Mouse (Mus musculus) hindbrain, embryonic 14.5 days (tissue): ENCODE data around the gene Hoxb8. TPM values are rescaled to one million over a fixed set of nuclear protein-coding genes. Genes with fewer than 3 reads are reported as not detected.

Source experiments
- ATAC-seq: fragments of 200-750 bp; cut with Nextera tagmentation; 2 replicates; pipeline ENCODE4 v1.8.0; 2017; ENCODE audit warnings: moderate number of reproducible peaks, mild to moderate bottlenecking, moderate TSS enrichment, moderate library complexity; ENCODE audit not compliant: low FRiP score
- DNase-seq: peaks from one replicate; pipeline ENCODE4 v3.0.0-alpha.2; 2015; ENCODE audit warnings: low spot score
- H3K27ac ChIP-seq: fragments of 300-500 bp; sonication (generic); 2 replicates; pipeline ENCODE4 v1.5.1; 2014; ENCODE audit warnings: mild to moderate bottlenecking, moderate library complexity
- H3K27me3 ChIP-seq: fragments of 300-500 bp; sonication (generic); 2 replicates; pipeline ENCODE4 v1.6.1; 2014; ENCODE audit warnings: mild to moderate bottlenecking, low read length, mixed read lengths; ENCODE audit not compliant: control insufficient read depth, insufficient read depth
- H3K36me3 ChIP-seq: fragments of 300-500 bp; sonication (generic); replicated peaks from 2 replicates; pipeline ENCODE4 v1.6.1; 2014; ENCODE audit not compliant: control insufficient read depth, insufficient read depth
- H3K4me1 ChIP-seq: fragments of 300-500 bp; sonication (generic); replicated peaks from 2 replicates; pipeline ENCODE4 v1.6.1; 2014; ENCODE audit warnings: antibody characterized with exemption, low read length, mixed read lengths; ENCODE audit not compliant: control insufficient read depth, insufficient read depth
- H3K4me2 ChIP-seq: fragments of 300-500 bp; sonication (generic); replicated peaks from 2 replicates; pipeline ENCODE4 v1.6.1; 2014; ENCODE audit warnings: mild to moderate bottlenecking, moderate library complexity
- H3K4me3 ChIP-seq: fragments of 300-500 bp; sonication (generic); replicated peaks from 2 replicates; pipeline ENCODE4 v1.5.1; 2014; ENCODE audit warnings: mild to moderate bottlenecking, low read length
- H3K9ac ChIP-seq: fragments of 300-500 bp; sonication (generic); 2 replicates; pipeline ENCODE4 v1.6.1; 2014
- H3K9me3 ChIP-seq: fragments of 300-500 bp; sonication (generic); 2 replicates; pipeline ENCODE4 v1.6.1; 2016; ENCODE audit warnings: low read length; ENCODE audit not compliant: control insufficient read depth
- WGBS: fragments of 180-500 bp; shearing (Covaris S2); extraction: QIAGEN DNeasy Blood & Tissue Kit; methylation state at CpG from one replicate; pipeline ENCODE4 v1.1.7; 2014; 5-methylcytosine and 5-hydroxymethylcytosine counted together
- polyA plus RNA-seq: library from polyadenylated mRNA; unstranded; fragments of >200 nt; fragmentation: Nextera tagmentation; extraction: Ambion mirVana; gene quantifications from 2 replicates; pipeline ENCODE4 v1.2.1, GENCODE M21; 2014

Gene Hoxb8
- polyA plus RNA-seq, 1 experiment from 2014 or later, result 50.6 TPM

- H3K27me3 ChIP-seq, result peaks cover 90% of the 10 kb centered on the region
- peak within 1 kb of the TSS; percentile 48 for H3K4me3 ChIP-seq
- H3K9ac ChIP-seq, result peak within 1 kb of the TSS; percentile 97
- ATAC-seq (peak; percentile 51), DNase-seq (no peak)
- no peaks in the 10 kb centered on the region for H3K36me3 ChIP-seq
- peak within 1 kb of the TSS; percentile 77 for H3K4me2 ChIP-seq
- 1% methylated on average over 28 of the region's 28 CpGs for WGBS
- peak within 1 kb of the TSS; percentile 99 for H3K27ac ChIP-seq
- no peaks in the 10 kb centered on the region for H3K9me3 ChIP-seq
- no peaks in the 10 kb centered on the region; the same call in 1 of the 2 replicates for H3K4me1 ChIP-seq
Measured at GRCm38 (mm10) chr11:96317608-96318367, 36.1 kb downstream of the Hoxb8 start, which contains the start of gene Hoxb4. TSS of gene Hoxb4 (plus strand) at chr11:96318267.

GRCm38 (mm10) chr11:96318368-96319070, 36.8 kb downstream of the Hoxb8 start:
- DNase-seq (peak; percentile 77), ATAC-seq (peak; percentile 71)
- Histone ChIP-seq H3K27me3 (peaks cover 90% of the 10 kb centered on the region), H3K9ac (peak overlapping the region; percentile 97), H3K27ac (peak overlapping the region; percentile 99), H3K4me1 (no peaks in the 10 kb centered on the region; the same call in 1 of the 2 replicates), H3K4me2 (peak overlapping the region; percentile 77), H3K4me3 (peak overlapping the region; percentile 48), H3K36me3 (no peaks in the 10 kb centered on the region), H3K9me3 (no peaks in the 10 kb centered on the region)
- WGBS, result under 1% methylated on average over 36 of the region's 45 CpGs

GRCm38 (mm10) chr11:96319071-96319902, 37.6 kb downstream of the Hoxb8 start:
- peak overlapping the region; percentile 97 for H3K9ac ChIP-seq
- H3K27ac ChIP-seq, result peak overlapping the region; percentile 99
- H3K4me3 ChIP-seq, result peak overlapping the region; percentile 48
- under 1% methylated on average over 33 of the region's 34 CpGs for WGBS
- H3K4me1 ChIP-seq, result no peaks in the 10 kb centered on the region
- DNase-seq, result no peak
- no peaks in the 10 kb centered on the region for H3K9me3 ChIP-seq
- peak overlapping the region; percentile 77 for H3K4me2 ChIP-seq
- ATAC-seq, result peak; percentile 58
- H3K36me3 ChIP-seq, result no peaks in the 10 kb centered on the region
- H3K27me3 ChIP-seq, result peaks cover 88% of the 10 kb centered on the region

GRCm38 (mm10) chr11:96319910-96320309, 38.2 kb downstream of the Hoxb8 start:
- peak overlapping the region; percentile 99 for H3K27ac ChIP-seq
- WGBS, result under 1% methylated on average over 29 of the region's 29 CpGs
- H3K4me1 ChIP-seq, result no peaks in the 10 kb centered on the region
- no peaks in the 10 kb centered on the region for H3K9me3 ChIP-seq
- peak overlapping the region; percentile 77 for H3K4me2 ChIP-seq
- no peak for ATAC-seq
- peaks cover 88% of the 10 kb centered on the region for H3K27me3 ChIP-seq
- no peaks in the 10 kb centered on the region for H3K36me3 ChIP-seq
- peak overlapping the region; percentile 48 for H3K4me3 ChIP-seq
- H3K9ac ChIP-seq, result peak overlapping the region; percentile 97
- no peak for DNase-seq

- Histone ChIP-seq H3K36me3 (no peaks in the 10 kb centered on the region), H3K9ac (peak overlapping the region; percentile 97), H3K4me2 (peak overlapping the region; percentile 77), H3K9me3 (no peaks in the 10 kb centered on the region), H3K4me1 (no peaks in the 10 kb centered on the region), H3K27ac (peak overlapping the region; percentile 99), H3K27me3 (peaks cover 88% of the 10 kb centered on the region), H3K4me3 (peak overlapping the region; percentile 48)
- WGBS, result 2% methylated on average over 17 of the region's 17 CpGs
- ATAC-seq (no peak), DNase-seq (no peak)
Measured at GRCm38 (mm10) chr11:96320688-96321087, 39.0 kb downstream of the Hoxb8 start.

GRCm38 (mm10) chr11:96321846-96322245, 40.1 kb downstream of the Hoxb8 start:
- WGBS, result 11% methylated on average over 5 of the region's 5 CpGs

GRCm38 (mm10) chr11:96322738-96323137, 41.0 kb downstream of the Hoxb8 start:
- H3K9ac ChIP-seq, result peak overlapping the region; percentile 97
- H3K4me1 ChIP-seq, result no peaks in the 10 kb centered on the region
- WGBS, result 5% methylated on average over 6 of the region's 6 CpGs
- DNase-seq (no peak), ATAC-seq (no peak)
- H3K4me2 ChIP-seq, result peak overlapping the region; percentile 77
- H3K27me3 ChIP-seq, result peaks cover 96% of the 10 kb centered on the region
- no peaks in the 10 kb centered on the region for H3K9me3 ChIP-seq
- peak overlapping the region; percentile 48 for H3K4me3 ChIP-seq
- H3K27ac ChIP-seq, result peak overlapping the region; percentile 99
- H3K36me3 ChIP-seq, result no peaks in the 10 kb centered on the region

More at GRCm38 (mm10) chr11:96321846-96322245, 40.1 kb downstream of the Hoxb8 start:
- peak overlapping the region; percentile 77 for H3K4me2 ChIP-seq
- H3K9ac ChIP-seq, result peak overlapping the region; percentile 97
- no peaks in the 10 kb centered on the region for H3K36me3 ChIP-seq
- no peaks in the 10 kb centered on the region for H3K4me1 ChIP-seq
- peak overlapping the region; percentile 48 for H3K4me3 ChIP-seq
- H3K27me3 ChIP-seq, result peaks cover 89% of the 10 kb centered on the region
- H3K9me3 ChIP-seq, result no peaks in the 10 kb centered on the region
- no peak for DNase-seq
- ATAC-seq, result no peak
- H3K27ac ChIP-seq, result peak overlapping the region; percentile 99

- no peak for ATAC-seq
- DNase-seq, result no peak
- no peaks in the 10 kb centered on the region for H3K4me1 ChIP-seq
- H3K27ac ChIP-seq, result peak within 1 kb of the TSS; percentile 99
- no peaks in the 10 kb centered on the region for H3K9me3 ChIP-seq
- H3K4me3 ChIP-seq, result peak within 1 kb of the TSS; percentile 48
- WGBS, result 3% methylated on average over 10 of the region's 10 CpGs
- peak within 1 kb of the TSS; percentile 97 for H3K9ac ChIP-seq
- no peaks in the 10 kb centered on the region for H3K36me3 ChIP-seq
- H3K27me3 ChIP-seq, result peaks cover 96% of the 10 kb centered on the region
- H3K4me2 ChIP-seq, result peak within 1 kb of the TSS; percentile 77
Measured at GRCm38 (mm10) chr11:96323154-96323553, 41.4 kb downstream of the Hoxb8 start, which contains the start of gene Hoxb3. TSS of gene Hoxb3 (plus strand) at chr11:96323326.
